Mouse (Mus musculus): ENCODE measurements around the gene Cbfa2t3.

GRCm38 (mm10) chr8:122701441-122702185 is 2.7 kb upstream of the Cbfa2t3 start:
- TF ChIP-seq CTCF (IDR thresholded peaks at IDR 0.05; ENCODE audit: low read depth) (no peak), EP300 (optimal IDR thresholded peaks at IDR 0.05) (no peak)

Measured in stomach, postnatal 0 days (tissue).